Mouse (Mus musculus) ES-Bruce4 (cell line): ENCODE data around the gene 1700057G04Rik. TPM values are rescaled to one million over a fixed set of nuclear protein-coding genes. Genes with fewer than 3 reads are reported as not detected.

Experiments used
- H3K27ac ChIP-seq: 2 replicates; pipeline ENCODE4 v1.5.1; 2012; ENCODE audit warnings: low read length, inconsistent platforms; ENCODE audit not compliant: insufficient read depth
- H3K27me3 ChIP-seq: 2 replicates; pipeline ENCODE4 v1.6.1; 2012; ENCODE audit warnings: mild to moderate bottlenecking, low read length, inconsistent platforms; ENCODE audit not compliant: control insufficient read depth, poor library complexity, insufficient read depth, severe bottlenecking
- H3K36me3 ChIP-seq: 2 replicates; pipeline ENCODE4 v1.6.1; 2012; ENCODE audit warnings: inconsistent platforms, mild to moderate bottlenecking, low read length, moderate library complexity; ENCODE audit not compliant: control insufficient read depth, poor library complexity, insufficient read depth, severe bottlenecking
- H3K4me1 ChIP-seq: one replicate; pipeline ENCODE4 v1.8.1; 2011; ENCODE audit warnings: low read length; ENCODE audit not compliant: control insufficient read depth, insufficient read depth
- H3K4me3 ChIP-seq: 2 replicates; pipeline ENCODE4 v1.5.1; 2011; ENCODE audit warnings: low read depth, mild to moderate bottlenecking, low read length
- H3K9ac ChIP-seq: 2 replicates; pipeline ENCODE4 v1.6.1; 2012; ENCODE audit warnings: low read depth, mild to moderate bottlenecking, inconsistent platforms; ENCODE audit not compliant: poor library complexity, severe bottlenecking
- H3K9me3 ChIP-seq: replicated peaks from 2 replicates; pipeline ENCODE4 v1.6.1; 2012; ENCODE audit warnings: mild to moderate bottlenecking, low read length, inconsistent platforms; ENCODE audit not compliant: control insufficient read depth, poor library complexity, insufficient read depth, severe bottlenecking
- CTCF ChIP-seq: IDR thresholded peaks from one replicate; pipeline ENCODE4 v1.8.1; 2011; ENCODE audit warnings: low read depth, low read length
- EP300 ChIP-seq: IDR thresholded peaks from 2 replicates; pipeline ENCODE4 v1.6.1; 2011; ENCODE audit warnings: low read depth, low read length; ENCODE audit not compliant: insufficient read depth
- POLR2A ChIP-seq: IDR thresholded peaks from one replicate; pipeline ENCODE4 v1.8.1; 2011; ENCODE audit warnings: low read length; ENCODE audit not compliant: insufficient read depth
- polyA plus RNA-seq: library from polyadenylated mRNA; stranded (reverse); fragments of >200 nt; gene quantifications from 2 replicates; pipeline ENCODE4 v1.2.4, GENCODE M21; 2011; ENCODE audit warnings: low read depth; ENCODE audit not compliant: missing spikeins, insufficient read depth, insufficient read length

Gene 1700057G04Rik
- polyA plus RNA-seq, 1 experiment, result not detected

GRCm38 (mm10) chr9:92368920-92369319 lies 59.7 kb downstream of the 1700057G04Rik start:
- no peaks in the 10 kb centered on the region for H3K9me3 ChIP-seq
- H3K4me3 ChIP-seq, result no peak overlapping the region
- no peak overlapping the region for H3K9ac ChIP-seq
- no peak for TF ChIP-seq POLR2A
- TF ChIP-seq EP300, result no peak
- no peak for TF ChIP-seq CTCF
- H3K4me1 ChIP-seq, result no peaks in the 10 kb centered on the region
- H3K36me3 ChIP-seq, result no peaks in the 10 kb centered on the region
- no peak overlapping the region for H3K27ac ChIP-seq
- H3K27me3 ChIP-seq, result no peaks in the 10 kb centered on the region

- Histone ChIP-seq H3K4me1 (no peaks in the 10 kb centered on the region), H3K27me3 (no peaks in the 10 kb centered on the region), H3K36me3 (no peaks in the 10 kb centered on the region), H3K9ac (no peak overlapping the region), H3K27ac (no peak overlapping the region), H3K4me3 (no peak overlapping the region), H3K9me3 (no peaks in the 10 kb centered on the region)
- TF ChIP-seq POLR2A (no peak), CTCF (no peak), EP300 (no peak)
Measured at GRCm38 (mm10) chr9:92373896-92374295, 64.7 kb downstream of the 1700057G04Rik start.

- no peaks in the 10 kb centered on the region for H3K9me3 ChIP-seq
- no peaks in the 10 kb centered on the region for H3K36me3 ChIP-seq
- H3K9ac ChIP-seq, result no peak overlapping the region
- H3K27me3 ChIP-seq, result no peaks in the 10 kb centered on the region
- no peak overlapping the region for H3K4me3 ChIP-seq
- no peak overlapping the region for H3K27ac ChIP-seq
- TF ChIP-seq EP300, result no peak
- no peak for TF ChIP-seq POLR2A
- no peak for TF ChIP-seq CTCF
- no peaks in the 10 kb centered on the region for H3K4me1 ChIP-seq
Measured at GRCm38 (mm10) chr9:92374705-92375199, 65.6 kb downstream of the 1700057G04Rik start.

GRCm38 (mm10) chr9:92375378-92375777 lies 66.2 kb downstream of the 1700057G04Rik start:
- Histone ChIP-seq H3K9me3 (no peaks in the 10 kb centered on the region), H3K27ac (no peak overlapping the region), H3K4me3 (no peak overlapping the region), H3K36me3 (no peaks in the 10 kb centered on the region), H3K4me1 (no peaks in the 10 kb centered on the region), H3K27me3 (no peaks in the 10 kb centered on the region), H3K9ac (no peak overlapping the region)
- no peak for TF ChIP-seq POLR2A
- TF ChIP-seq CTCF, result no peak
- TF ChIP-seq EP300, result no peak

GRCm38 (mm10) chr9:92377967-92378366 lies 68.8 kb downstream of the 1700057G04Rik start:
- H3K4me3 ChIP-seq, result no peak overlapping the region

GRCm38 (mm10) chr9:92379240-92379639 lies 70.1 kb downstream of the 1700057G04Rik start:
- no peaks in the 10 kb centered on the region for H3K36me3 ChIP-seq
- H3K27ac ChIP-seq, result no peak overlapping the region
- H3K27me3 ChIP-seq, result no peaks in the 10 kb centered on the region
- H3K9me3 ChIP-seq, result no peaks in the 10 kb centered on the region
- H3K4me1 ChIP-seq, result no peaks in the 10 kb centered on the region
- no peak for TF ChIP-seq POLR2A
- TF ChIP-seq CTCF, result no peak
- TF ChIP-seq EP300, result no peak
- H3K9ac ChIP-seq, result no peak overlapping the region
- no peak overlapping the region for H3K4me3 ChIP-seq

More at GRCm38 (mm10) chr9:92377967-92378366, 68.8 kb downstream of the 1700057G04Rik start:
- Histone ChIP-seq H3K9ac (no peak overlapping the region), H3K36me3 (no peaks in the 10 kb centered on the region), H3K4me1 (no peaks in the 10 kb centered on the region), H3K27ac (no peak overlapping the region), H3K9me3 (no peaks in the 10 kb centered on the region), H3K27me3 (no peaks in the 10 kb centered on the region)
- no peak for TF ChIP-seq POLR2A
- no peak for TF ChIP-seq CTCF
- no peak for TF ChIP-seq EP300

GRCm38 (mm10) chr9:92383415-92383814 lies 74.2 kb downstream of the 1700057G04Rik start:
- Histone ChIP-seq H3K4me1 (no peaks in the 10 kb centered on the region), H3K27me3 (no peaks in the 10 kb centered on the region), H3K36me3 (no peaks in the 10 kb centered on the region), H3K4me3 (no peak overlapping the region), H3K27ac (no peak overlapping the region), H3K9ac (no peak overlapping the region), H3K9me3 (no peaks in the 10 kb centered on the region)
- TF ChIP-seq EP300, result no peak
- TF ChIP-seq CTCF, result no peak
- TF ChIP-seq POLR2A, result no peak
